Mouse (Mus musculus) lung, postnatal 0 days (tissue): ENCODE results near the gene Dus2. TPM values are rescaled to one million over a fixed set of nuclear protein-coding genes. Genes with fewer than 3 reads are reported as not detected.

Experiments
- ATAC-seq: fragments of 200-750 bp; cut with Nextera tagmentation; 2 replicates; pipeline ENCODE4 v1.8.0; 2017; ENCODE audit warnings: moderate library complexity
- DNase-seq: peaks from one replicate; pipeline ENCODE4 v3.0.0-alpha.2; 2016; ENCODE audit warnings: low spot score
- H3K27ac ChIP-seq: fragments of 300-500 bp; sonication (generic); 2 replicates; pipeline ENCODE4 v1.5.1; 2014; ENCODE audit warnings: antibody characterized with exemption, mild to moderate bottlenecking, low read length, mixed read lengths
- H3K27me3 ChIP-seq: fragments of 300-500 bp; sonication (generic); replicated peaks from 2 replicates; pipeline ENCODE4 v1.6.1; 2014; ENCODE audit warnings: low read length, mixed read lengths; ENCODE audit not compliant: insufficient read depth
- H3K36me3 ChIP-seq: fragments of 300-500 bp; sonication (generic); 2 replicates; pipeline ENCODE4 v1.6.1; 2014; ENCODE audit warnings: low read length, mixed read lengths; ENCODE audit not compliant: insufficient read depth
- H3K4me1 ChIP-seq: fragments of 300-500 bp; sonication (generic); 2 replicates; pipeline ENCODE4 v1.6.1; 2014; ENCODE audit warnings: antibody characterized with exemption, low read depth, low read length, mixed read lengths; ENCODE audit not compliant: insufficient read depth
- H3K4me2 ChIP-seq: fragments of 300-500 bp; sonication (generic); replicated peaks from 2 replicates; pipeline ENCODE4 v1.6.1; 2014; ENCODE audit warnings: low read depth, mild to moderate bottlenecking, low read length, moderate library complexity, mixed read lengths
- H3K4me3 ChIP-seq: fragments of 300-500 bp; sonication (generic); 2 replicates; pipeline ENCODE4 v1.5.1; 2014; ENCODE audit warnings: low read depth, low read length
- H3K9ac ChIP-seq: fragments of 300-500 bp; sonication (generic); replicated peaks from 2 replicates; pipeline ENCODE4 v1.6.1; 2014; ENCODE audit warnings: low read depth, mild to moderate bottlenecking
- H3K9me3 ChIP-seq: fragments of 300-500 bp; sonication (generic); 2 replicates; pipeline ENCODE4 v1.6.1; 2016; ENCODE audit warnings: low read length, mixed read lengths
- CTCF ChIP-seq: IDR thresholded peaks from 2 replicates; pipeline ENCODE4 v1.5.1; 2016; ENCODE audit warnings: antibody characterized with exemption, mild to moderate bottlenecking
- EP300 ChIP-seq: IDR thresholded peaks from 2 replicates; pipeline ENCODE4 v1.6.1; 2016; ENCODE audit warnings: antibody characterized with exemption, mild to moderate bottlenecking, control low read depth
- WGBS: fragments of 180-500 bp; shearing (Covaris S2); extraction: QIAGEN DNeasy Blood & Tissue Kit; methylation state at CpG from one replicate; pipeline ENCODE4 v1.1.7; 2014; 5-methylcytosine and 5-hydroxymethylcytosine counted together
- polyA plus RNA-seq: library from polyadenylated mRNA; unstranded; fragments of >200 nt; fragmentation: Nextera tagmentation; extraction: Ambion mirVana; gene quantifications from 2 replicates; pipeline ENCODE4 v1.2.1, GENCODE M21; 2015

Dus2 gene
- polyA plus RNA-seq: 7.4 and 8.8 TPM in 2 replicates

DNA sequence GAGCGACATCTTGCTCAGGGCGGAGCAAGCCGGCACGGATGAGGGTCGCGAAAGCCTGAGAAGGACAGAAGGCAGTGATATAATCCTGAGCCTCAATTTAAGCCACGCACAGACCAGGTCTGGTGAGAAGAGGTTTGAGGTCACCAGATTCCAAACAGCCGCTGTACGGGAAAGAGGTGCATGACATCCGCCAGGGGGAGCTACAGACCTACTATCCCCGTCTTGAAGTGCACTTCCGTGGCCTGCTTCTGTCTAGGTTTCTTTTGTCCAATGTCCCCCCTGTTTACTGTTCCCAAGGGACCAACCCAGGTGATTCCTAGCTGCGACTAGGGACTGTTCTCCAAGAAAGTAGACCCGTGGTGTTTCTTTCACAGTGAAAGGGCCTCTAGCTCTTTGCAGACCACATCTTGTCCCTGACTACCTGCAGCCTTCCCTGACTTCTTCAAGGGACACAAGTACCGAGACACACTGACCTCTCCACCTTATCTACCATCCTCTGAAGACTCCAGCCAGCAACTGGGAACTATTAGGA, at the start of gene Dus2:
Gene Dus2 (plus strand): TSS at position 482 of the 532 bp plus-strand sequence.
- H3K9me3 ChIP-seq: no peaks in the 10 kb centered on the region
- H3K27me3 ChIP-seq: no peaks in the 10 kb centered on the region
- no peaks in the 10 kb centered on the region for H3K36me3 ChIP-seq
- H3K4me2 ChIP-seq: peak within 1 kb of the TSS; percentile 29; the same call in 1 of the 2 replicates
- WGBS: 8% methylated on average over 15 of the region's 15 CpGs
- DNase-seq (peak; percentile 93), ATAC-seq (peak; percentile 86)
- TF ChIP-seq CTCF (peak; percentile 94), EP300 (no peak)
- 0 out of 2 replicates have a peak within 1 kb of the TSS, but pooled peaks have one; percentile 32 for H3K27ac ChIP-seq
- H3K4me3 ChIP-seq: peak within 1 kb of the TSS; percentile 0; the same call in 1 of the 2 replicates
- H3K9ac ChIP-seq: 0 out of 2 replicates have a peak within 1 kb of the TSS, but pooled peaks have one; percentile 12
- H3K4me1 ChIP-seq: no peaks in the 10 kb centered on the region

DNA sequence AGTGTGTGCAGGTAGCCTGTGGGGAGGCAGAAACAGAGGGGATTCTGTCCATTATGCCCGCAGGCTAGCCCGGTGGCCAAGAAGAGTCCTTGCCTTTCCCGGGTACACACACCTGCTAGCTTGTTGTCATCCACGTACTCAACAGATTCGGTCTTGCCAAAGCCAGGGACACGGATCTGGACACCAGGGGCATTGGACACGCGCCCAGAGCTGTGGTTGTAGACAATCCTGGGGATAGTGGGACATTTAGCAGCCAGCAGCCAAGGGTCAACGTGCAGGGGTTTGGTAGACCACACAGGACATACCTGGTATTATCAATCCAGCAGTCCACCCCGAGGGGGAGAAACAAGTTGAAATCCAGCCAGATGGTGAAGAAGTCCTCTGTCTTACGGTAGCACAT, 49.1 kb upstream of the Dus2 start:
- DNase-seq (no peak), ATAC-seq (no peak)
- Histone ChIP-seq H3K9me3 (no peaks in the 10 kb centered on the region), H3K4me2 (no peak overlapping the region), H3K4me3 (no peak overlapping the region), H3K36me3 (peaks cover 18% of the 10 kb centered on the region; the same call in 1 of the 2 replicates), H3K9ac (no peak overlapping the region), H3K27me3 (no peaks in the 10 kb centered on the region), H3K4me1 (no peaks in the 10 kb centered on the region), H3K27ac (no peak overlapping the region)
- TF ChIP-seq CTCF (no peak), EP300 (no peak)
- WGBS: 88% methylated on average over 11 of the region's 11 CpGs

GRCm38 (mm10) chr8:105942542-105942941, 48.6 kb upstream of the Dus2 start:
- no peak for DNase-seq
- no peak for ATAC-seq

DNA sequence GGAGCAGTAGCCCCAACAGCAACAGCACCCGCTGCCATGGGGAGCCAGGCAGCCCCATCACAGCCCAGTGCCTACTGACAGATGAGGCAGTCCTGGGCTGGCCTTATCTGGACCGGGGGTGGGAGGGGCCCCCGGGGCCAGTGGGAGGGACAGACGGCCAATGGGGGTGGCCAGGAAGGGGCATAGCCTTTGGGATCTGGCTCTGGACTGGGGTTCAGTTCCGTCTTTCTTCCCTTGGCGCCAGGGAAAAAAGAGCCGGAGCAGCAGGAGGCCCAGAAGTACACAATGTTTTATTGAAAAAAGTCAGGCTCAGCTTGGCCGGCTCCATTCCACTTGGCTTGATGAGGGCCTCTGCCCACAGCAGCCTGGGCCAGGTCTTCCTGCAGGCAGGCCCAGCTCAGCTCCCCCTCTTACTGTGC, 47.8 kb upstream of the Dus2 start, which contains the start of gene Lcat:
Gene Lcat (minus strand): TSS at position 62 of the 419 bp plus-strand sequence.
- Histone ChIP-seq H3K4me3 (no peak within 1 kb of the TSS), H3K27ac (no peak within 1 kb of the TSS), H3K9ac (no peak within 1 kb of the TSS), H3K36me3 (peaks cover 26% of the 10 kb centered on the region; the same call in 1 of the 2 replicates), H3K9me3 (no peaks in the 10 kb centered on the region), H3K27me3 (no peaks in the 10 kb centered on the region), H3K4me1 (no peaks in the 10 kb centered on the region), H3K4me2 (no peak within 1 kb of the TSS)
- WGBS: 80% methylated on average over 8 of the region's 8 CpGs
- TF ChIP-seq EP300: no peak
- TF ChIP-seq CTCF: no peak
- no peak for DNase-seq
- no peak for ATAC-seq

More at GRCm38 (mm10) chr8:105942542-105942941, 48.6 kb upstream of the Dus2 start:
- Histone ChIP-seq H3K27me3 (no peaks in the 10 kb centered on the region), H3K9ac (no peak overlapping the region), H3K36me3 (peaks cover 23% of the 10 kb centered on the region; the same call in 1 of the 2 replicates), H3K9me3 (no peaks in the 10 kb centered on the region), H3K27ac (no peak overlapping the region), H3K4me1 (no peaks in the 10 kb centered on the region), H3K4me2 (no peak overlapping the region), H3K4me3 (no peak overlapping the region)
- WGBS: 92% methylated on average over 5 of the region's 5 CpGs
- TF ChIP-seq EP300 (no peak), CTCF (no peak)

DNA sequence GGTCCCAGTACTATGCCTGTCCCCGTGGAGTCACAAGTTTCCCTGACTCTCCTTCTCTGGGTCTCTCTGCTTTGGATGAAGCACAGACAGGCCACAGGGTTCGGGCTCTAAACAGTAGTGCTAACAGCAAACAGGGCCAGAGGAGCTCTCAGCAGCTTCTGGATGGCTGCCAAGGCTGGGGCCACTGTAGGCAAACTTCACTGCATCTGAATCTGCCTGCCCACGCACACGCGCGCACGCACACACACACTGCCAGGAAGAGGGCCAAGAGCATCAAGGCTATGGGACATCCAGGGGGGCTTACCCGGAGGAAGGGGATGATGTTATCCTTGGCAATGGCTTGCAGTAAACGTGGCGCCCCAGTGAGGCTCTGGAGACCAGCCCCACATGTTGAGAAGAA, 41.8 kb upstream of the Dus2 start:
- WGBS: 33% methylated on average over 10 of the region's 10 CpGs
- Histone ChIP-seq H3K9ac (no peak overlapping the region), H3K4me1 (no peaks in the 10 kb centered on the region), H3K4me2 (no peak overlapping the region), H3K27me3 (no peaks in the 10 kb centered on the region), H3K4me3 (no peak overlapping the region), H3K36me3 (peaks cover 35% of the 10 kb centered on the region; the same call in 1 of the 2 replicates), H3K9me3 (no peaks in the 10 kb centered on the region), H3K27ac (no peak overlapping the region)
- TF ChIP-seq EP300 (no peak), CTCF (no peak)
- peak; percentile 46 for ATAC-seq
- DNase-seq: peak; percentile 28

- Histone ChIP-seq H3K9me3 (no peaks in the 10 kb centered on the region), H3K4me3 (no peak overlapping the region), H3K36me3 (peaks cover 32% of the 10 kb centered on the region; the same call in 1 of the 2 replicates), H3K4me1 (no peaks in the 10 kb centered on the region), H3K4me2 (no peak overlapping the region), H3K27ac (no peak overlapping the region), H3K27me3 (no peaks in the 10 kb centered on the region), H3K9ac (no peak overlapping the region)
- ATAC-seq (peak; percentile 53), DNase-seq (no peak)
- 21% methylated on average over 7 of the region's 7 CpGs for WGBS
- TF ChIP-seq EP300: no peak
- no peak for TF ChIP-seq CTCF
Measured at GRCm38 (mm10) chr8:105951057-105951659, 40.0 kb upstream of the Dus2 start.
